Mouse (Mus musculus) gastrocnemius, postnatal 25 days (tissue): Measurements from ENCODE around the gene Myo6. TPM values are rescaled to one million over a fixed set of nuclear protein-coding genes. Genes with fewer than 3 reads are reported as not detected.

Experiments
- DNase-seq: peaks from one replicate; pipeline ENCODE4 v3.0.0; 2022
- total RNA-seq, 2 experiments: library from RNA; stranded (reverse); gene quantifications; 1 replicate in 1 of 2; 2 replicates in 1 of 2; pipeline ENCODE4 v1.2.3; 2021

The Myo6 gene
- total RNA-seq, 2 experiments from 2014 or later = 7.5 to 8.1 TPM

DNA sequence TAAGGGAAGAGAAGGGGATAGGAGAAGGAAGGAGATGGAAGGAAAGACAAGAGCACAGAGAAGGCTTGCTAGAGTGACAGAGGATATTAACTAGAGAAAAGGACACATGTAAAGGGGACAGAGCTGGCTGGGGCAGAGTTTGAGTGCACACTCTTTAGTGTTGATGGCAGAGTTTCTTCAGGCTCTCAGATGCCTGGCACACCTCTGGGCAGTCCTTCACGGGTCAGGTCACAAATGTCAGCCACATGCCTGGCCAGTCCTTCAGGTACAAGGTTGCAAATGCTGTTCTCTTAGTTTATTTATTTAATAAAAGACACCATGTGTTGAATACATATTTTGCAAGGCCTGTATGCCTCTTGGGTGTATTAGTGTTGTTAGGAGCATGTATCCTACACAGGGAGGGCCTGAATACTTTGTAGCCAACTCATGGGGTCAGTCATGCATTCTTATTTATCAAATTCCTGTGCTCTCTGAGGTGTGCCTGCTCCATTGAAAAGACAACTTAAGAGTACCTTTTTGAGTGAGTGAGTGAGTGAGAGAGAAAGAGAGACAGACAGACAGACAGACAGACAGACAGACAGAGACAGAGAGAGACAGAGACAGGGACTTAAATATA lies 72.5 kb downstream of the Myo6 start:
- DNase-seq = no peak

GRCm38 (mm10) chr9:80241719-80242118 lies 76.9 kb downstream of the Myo6 start:
- no peak for DNase-seq

DNA sequence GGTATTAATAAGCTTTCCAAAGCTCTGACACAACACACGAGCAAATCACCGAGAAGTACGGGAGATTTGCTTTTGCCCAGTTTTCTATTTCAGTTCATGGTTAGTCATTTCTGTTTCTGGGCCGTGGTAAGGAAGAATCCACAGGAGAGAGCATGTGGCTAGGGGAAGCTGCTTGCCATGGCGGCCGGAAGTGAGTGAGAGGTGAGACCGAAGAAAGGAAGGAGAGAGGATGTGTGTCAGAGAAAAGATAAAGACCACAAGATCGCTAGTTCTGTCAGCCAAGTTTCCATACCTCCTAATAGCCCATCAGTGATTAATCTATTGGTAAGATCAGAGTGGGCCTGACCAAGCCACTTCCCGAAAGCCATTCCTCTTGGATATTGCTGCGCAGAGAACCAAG lies 87.3 kb downstream of the Myo6 start:
- no peak for DNase-seq

- no peak for DNase-seq
Measured at GRCm38 (mm10) chr9:80253241-80253640, 88.4 kb downstream of the Myo6 start.

DNA sequence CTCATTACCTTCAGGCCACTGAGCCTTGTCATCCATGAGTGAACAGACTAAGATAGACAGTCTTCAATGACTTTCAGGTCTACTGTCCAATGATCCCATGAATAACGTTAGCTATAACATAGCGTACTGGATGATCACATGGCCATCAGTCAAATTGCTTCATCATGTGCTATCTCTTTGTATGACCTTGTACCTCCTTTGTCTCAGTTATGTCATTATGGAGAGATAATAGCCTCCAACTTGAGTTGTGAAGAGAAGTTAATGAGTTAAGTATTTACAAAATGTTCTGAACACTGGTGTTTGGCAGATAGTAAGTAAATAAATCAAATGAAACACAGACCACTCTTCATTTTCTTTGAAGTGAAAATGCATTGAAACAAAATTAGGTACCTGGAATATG lies 91.7 kb downstream of the Myo6 start:
- DNase-seq = no peak

GRCm38 (mm10) chr9:80258396-80258795 lies 93.6 kb downstream of the Myo6 start:
- DNase-seq = no peak

GRCm38 (mm10) chr9:80260905-80261304 lies 96.1 kb downstream of the Myo6 start:
- no peak for DNase-seq

- no peak for DNase-seq
Measured at GRCm38 (mm10) chr9:80262367-80263026, 97.7 kb downstream of the Myo6 start.

- no peak for DNase-seq
Measured at GRCm38 (mm10) chr9:80266086-80266485, 101.3 kb downstream of the Myo6 start.

- no peak for DNase-seq
Measured at GRCm38 (mm10) chr9:80266507-80266906, 101.7 kb downstream of the Myo6 start.

DNA sequence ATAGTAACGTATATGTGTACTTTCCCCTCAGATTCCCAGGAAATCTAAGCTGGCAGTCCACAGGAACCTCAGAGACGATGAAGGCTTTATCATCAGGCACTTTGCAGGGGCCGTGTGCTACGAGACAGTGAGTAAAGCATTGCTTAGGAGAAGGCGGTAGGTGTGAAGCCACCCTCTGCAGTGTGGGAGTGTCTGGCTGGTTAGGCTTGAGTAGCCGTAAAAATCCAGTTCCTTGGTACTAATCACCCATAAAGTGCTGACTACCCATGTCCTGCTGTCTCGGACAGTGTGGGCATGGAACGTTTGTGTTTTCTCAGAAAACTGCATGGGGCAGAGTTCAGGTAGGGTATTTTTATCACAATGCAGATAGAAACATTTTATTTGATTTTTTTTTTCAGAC lies 104.8 kb downstream of the Myo6 start:
- no peak for DNase-seq

GRCm38 (mm10) chr9:80272951-80273350 lies 108.1 kb downstream of the Myo6 start:
- DNase-seq = no peak

DNA sequence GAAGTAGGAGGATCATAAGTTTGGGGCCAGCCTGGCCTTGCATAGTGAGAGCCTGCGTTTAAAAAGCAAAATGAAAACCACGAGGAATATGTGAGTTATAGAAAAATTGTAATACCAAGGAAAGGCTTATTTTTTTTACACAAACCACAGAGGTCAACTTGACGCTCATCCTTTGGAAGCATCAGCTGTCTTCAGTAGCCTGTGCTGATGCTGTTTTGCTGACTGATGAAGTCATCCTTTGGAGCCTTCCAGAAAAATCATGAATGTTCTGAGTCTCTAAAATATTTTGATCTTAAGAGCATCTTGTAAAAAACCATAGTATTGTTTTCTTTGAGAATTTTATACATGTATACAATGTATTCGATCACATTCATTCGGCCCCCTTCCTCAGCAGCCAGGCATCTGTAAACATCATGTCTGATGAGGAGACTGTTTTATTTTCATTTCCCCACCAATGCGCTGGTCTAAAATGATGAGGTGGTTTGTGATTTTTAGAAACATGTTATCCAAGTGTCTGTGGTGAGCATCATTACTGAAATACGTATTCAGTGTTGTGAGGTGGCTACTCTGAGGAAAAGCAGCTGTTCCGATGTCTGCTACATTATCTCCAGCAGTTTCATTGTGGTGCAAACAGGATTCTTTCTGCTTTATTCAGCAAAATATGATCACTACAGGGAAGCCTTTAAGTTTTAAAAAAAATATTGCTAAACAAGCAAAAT lies 110.4 kb downstream of the Myo6 start:
- no peak for DNase-seq

GRCm38 (mm10) chr9:80275772-80276134 lies 110.9 kb downstream of the Myo6 start:
- no peak for DNase-seq

DNA sequence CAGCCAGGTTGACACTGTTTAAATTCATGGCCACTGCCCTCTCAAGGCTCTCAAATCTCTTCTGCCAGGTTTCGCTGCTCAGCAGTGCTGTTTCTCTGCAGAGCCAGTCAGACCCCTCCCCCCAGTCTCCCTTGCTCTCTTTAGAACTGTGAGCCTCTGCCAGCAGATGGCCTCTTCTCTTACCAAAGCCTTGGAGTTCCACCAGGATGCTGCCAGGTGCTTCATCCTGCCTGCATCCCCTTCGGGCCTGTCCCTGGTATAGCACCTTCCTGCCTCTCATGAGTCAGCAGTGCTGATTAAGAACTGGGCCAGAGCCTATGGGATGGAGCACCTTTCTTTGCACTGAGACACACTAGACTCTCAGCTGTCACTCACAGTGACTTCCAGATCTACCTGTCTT lies 112.3 kb downstream of the Myo6 start:
- DNase-seq = no peak

DNA sequence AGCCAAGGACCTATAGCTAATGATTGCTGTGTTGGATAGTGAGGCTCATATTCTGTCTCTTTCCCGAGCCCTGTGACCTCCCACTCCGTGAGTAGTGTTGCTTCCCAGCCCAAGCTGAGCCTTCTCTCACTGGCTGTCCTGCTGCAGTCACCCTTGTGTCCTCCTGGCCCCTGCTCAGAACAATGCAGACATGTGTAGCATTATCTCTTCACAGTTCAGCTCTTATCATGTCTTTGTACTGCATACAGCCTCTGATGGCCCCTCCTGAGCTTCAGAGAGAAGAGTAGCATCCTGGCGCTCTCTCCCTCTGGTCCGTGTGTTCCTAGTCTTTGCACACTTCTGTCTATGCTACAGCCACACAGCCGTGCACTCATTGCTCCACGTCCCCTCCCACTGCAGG lies 112.9 kb downstream of the Myo6 start:
- no peak for DNase-seq

- DNase-seq = no peak
Measured at GRCm38 (mm10) chr9:80280724-80281123, 115.9 kb downstream of the Myo6 start.

- no peak for DNase-seq
Measured at GRCm38 (mm10) chr9:80282426-80282825, 117.6 kb downstream of the Myo6 start.

GRCm38 (mm10) chr9:80284539-80285174 lies 119.8 kb downstream of the Myo6 start:
- no peak for DNase-seq

DNA sequence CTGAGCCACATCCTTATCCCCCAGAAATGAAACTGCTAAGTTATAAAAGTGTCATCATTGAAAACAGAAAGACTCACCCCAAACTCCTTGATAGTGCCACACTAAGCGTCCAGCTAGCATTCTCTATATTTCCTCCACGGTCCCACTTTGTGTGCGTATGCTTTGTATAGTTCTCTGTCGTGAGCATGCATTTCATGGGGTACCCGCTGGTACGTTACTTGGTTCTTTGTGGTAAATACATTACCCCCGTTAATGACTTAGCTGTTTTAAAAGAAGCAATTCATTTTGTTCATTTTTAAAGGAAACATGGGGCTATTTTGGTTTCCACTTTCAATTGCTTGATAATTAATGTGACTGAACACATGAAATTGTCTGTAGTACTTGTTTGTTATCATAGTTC lies 122.0 kb downstream of the Myo6 start:
- DNase-seq = no peak

GRCm38 (mm10) chr9:80293056-80293584 lies 128.3 kb downstream of the Myo6 start:
- DNase-seq = no peak

- no peak for DNase-seq
Measured at GRCm38 (mm10) chr9:80296086-80296485, 131.3 kb downstream of the Myo6 start.

GRCm38 (mm10) chr9:80299031-80299430 lies 134.2 kb downstream of the Myo6 start:
- no peak for DNase-seq
